Mouse (Mus musculus): ENCODE results near the gene Edem2. TPM values are rescaled to one million over a fixed set of nuclear protein-coding genes. Genes with fewer than 3 reads are reported as not detected.

The Edem2 gene
- polyA plus RNA-seq, 1 experiment from 2014 or later: 52.3 TPM

DNA sequence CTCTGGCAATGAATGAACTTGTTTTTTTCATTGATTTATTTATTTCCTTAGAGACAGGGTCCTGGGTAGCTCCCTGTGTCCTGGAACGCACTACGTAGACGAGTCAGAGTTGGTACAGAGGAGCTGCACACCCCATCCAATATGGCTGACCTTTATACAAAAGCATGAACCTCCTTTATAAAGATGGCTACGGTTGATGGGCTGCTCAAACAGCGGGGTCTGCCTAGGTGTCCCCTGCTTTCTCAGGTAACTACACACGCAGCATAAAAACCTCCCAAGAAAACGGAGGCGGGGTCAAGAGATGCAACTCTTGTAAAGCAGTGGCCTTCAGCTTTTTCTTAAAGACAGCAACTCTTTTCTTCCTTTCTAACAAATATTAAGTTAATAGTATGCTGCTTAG, 61.4 kb downstream of the Edem2 start:
- Histone ChIP-seq H3K4me3 (replicated peaks; ENCODE audit: low read length) (no peak overlapping the region), H3K27ac (ENCODE audit: low read length) (no peak overlapping the region), H3K9ac (replicated peaks; ENCODE audit: low read depth, low read length) (no peak overlapping the region), H3K4me1 (replicated peaks; ENCODE audit: control insufficient read depth, insufficient read depth, low read length) (no peaks in the 10 kb centered on the region), H3K4me2 (ENCODE audit: low read length) (no peak overlapping the region), H3K27me3 (replicated peaks; ENCODE audit: control insufficient read depth, insufficient read depth, low read length) (no peaks in the 10 kb centered on the region), H3K36me3 (ENCODE audit: control insufficient read depth, insufficient read depth) (peaks cover 17% of the 10 kb centered on the region), H3K9me3 (ENCODE audit: control insufficient read depth, low read length) (no peaks in the 10 kb centered on the region)
- ATAC-seq: no peak
- 94% methylated on average over 8 of the region's 8 CpGs for WGBS

DNA sequence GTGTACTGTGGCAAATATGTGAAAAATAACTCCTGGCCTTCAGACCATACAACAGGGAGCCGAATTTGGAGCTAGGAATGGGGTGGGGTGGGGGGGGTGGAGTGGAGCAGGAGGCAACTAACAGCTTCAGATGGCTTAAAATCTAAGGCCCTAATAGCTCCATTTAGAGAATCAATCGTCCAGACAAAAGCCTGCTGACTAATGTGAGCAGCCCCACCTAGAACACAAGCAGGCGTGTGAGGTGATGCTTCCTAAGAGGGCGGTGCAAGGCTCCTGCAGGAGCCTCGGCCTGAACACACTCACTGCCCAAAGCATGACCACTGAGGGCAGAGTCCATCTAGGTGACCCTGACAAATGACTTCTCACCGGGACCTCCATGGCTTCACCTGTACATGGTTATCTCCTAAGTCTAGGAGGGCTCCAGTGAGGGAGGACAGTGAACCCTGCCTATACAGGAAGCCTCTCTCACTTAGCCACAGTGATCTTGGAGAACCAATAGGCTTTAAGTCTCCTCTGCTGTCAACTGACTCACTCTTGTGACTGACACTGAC, 65.3 kb downstream of the Edem2 start:
- ATAC-seq: no peak
- H3K27ac ChIP-seq (ENCODE audit: low read length): no peak overlapping the region
- no peak overlapping the region for H3K4me3 ChIP-seq (replicated peaks; ENCODE audit: low read length)
- H3K4me2 ChIP-seq (ENCODE audit: low read length): no peak overlapping the region
- 81% methylated on average over 6 of the region's 6 CpGs for WGBS
- H3K9me3 ChIP-seq (ENCODE audit: control insufficient read depth, low read length): no peaks in the 10 kb centered on the region
- H3K36me3 ChIP-seq (ENCODE audit: control insufficient read depth, insufficient read depth): peaks cover 25% of the 10 kb centered on the region
- H3K9ac ChIP-seq (replicated peaks; ENCODE audit: low read depth, low read length): no peak overlapping the region
- no peaks in the 10 kb centered on the region for H3K27me3 ChIP-seq (replicated peaks; ENCODE audit: control insufficient read depth, insufficient read depth, low read length)
- H3K4me1 ChIP-seq (replicated peaks; ENCODE audit: control insufficient read depth, insufficient read depth, low read length): no peaks in the 10 kb centered on the region

DNA sequence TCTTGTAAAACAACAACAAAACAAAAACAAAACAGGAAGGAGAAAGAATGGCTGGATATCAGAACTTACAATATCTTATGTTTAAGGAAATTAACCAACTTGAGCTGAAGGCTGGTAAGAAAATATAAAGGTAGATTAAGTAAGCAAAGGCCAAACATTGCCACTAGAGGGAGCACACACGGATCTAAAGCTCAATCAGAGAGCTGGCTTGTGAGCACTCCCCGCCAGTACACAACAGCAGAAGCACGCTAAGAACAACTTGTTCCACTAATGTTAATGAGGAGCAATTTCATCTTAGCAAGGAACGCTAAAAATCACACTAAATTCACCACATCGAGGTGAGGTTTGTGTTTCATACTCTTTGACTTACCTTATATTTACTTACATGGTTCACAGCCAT, 66.2 kb downstream of the Edem2 start:
- H3K4me1 ChIP-seq (replicated peaks; ENCODE audit: control insufficient read depth, insufficient read depth, low read length): no peaks in the 10 kb centered on the region
- ATAC-seq: peak; percentile 59; the same call in 1 of the 2 replicates
- no peak overlapping the region for H3K4me2 ChIP-seq (ENCODE audit: low read length)
- WGBS: 21% methylated on average over 5 of the region's 5 CpGs
- H3K9me3 ChIP-seq (ENCODE audit: control insufficient read depth, low read length): no peaks in the 10 kb centered on the region
- no peak overlapping the region for H3K9ac ChIP-seq (replicated peaks; ENCODE audit: low read depth, low read length)
- H3K27ac ChIP-seq (ENCODE audit: low read length): no peak overlapping the region
- H3K27me3 ChIP-seq (replicated peaks; ENCODE audit: control insufficient read depth, insufficient read depth, low read length): no peaks in the 10 kb centered on the region
- no peak overlapping the region for H3K4me3 ChIP-seq (replicated peaks; ENCODE audit: low read length)
- H3K36me3 ChIP-seq (ENCODE audit: control insufficient read depth, insufficient read depth): peaks cover 28% of the 10 kb centered on the region

DNA sequence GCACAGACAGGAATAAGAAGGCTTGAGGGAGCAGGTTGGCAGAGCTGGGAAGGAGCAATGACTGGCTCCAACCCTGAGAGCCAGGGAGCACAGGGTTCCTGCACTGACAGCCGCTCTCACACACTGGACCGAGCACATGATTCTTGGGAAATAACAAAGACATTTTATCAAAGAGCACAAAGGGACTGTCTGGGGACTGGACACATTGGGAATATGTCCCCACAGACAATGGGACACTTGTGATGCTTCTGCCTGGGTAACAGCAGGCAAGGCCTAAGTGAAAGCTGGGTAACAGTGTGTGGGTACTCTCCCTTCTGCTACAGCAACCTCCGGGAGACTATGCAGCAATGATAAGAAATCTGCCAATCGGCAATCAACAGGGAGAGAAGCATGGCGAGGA, 66.9 kb downstream of the Edem2 start:
- Histone ChIP-seq H3K27ac (ENCODE audit: low read length) (no peak overlapping the region), H3K4me1 (replicated peaks; ENCODE audit: control insufficient read depth, insufficient read depth, low read length) (no peaks in the 10 kb centered on the region), H3K9ac (replicated peaks; ENCODE audit: low read depth, low read length) (no peak overlapping the region), H3K9me3 (ENCODE audit: control insufficient read depth, low read length) (no peaks in the 10 kb centered on the region), H3K36me3 (ENCODE audit: control insufficient read depth, insufficient read depth) (peaks cover 26% of the 10 kb centered on the region), H3K4me2 (ENCODE audit: low read length) (no peak overlapping the region), H3K4me3 (replicated peaks; ENCODE audit: low read length) (no peak overlapping the region), H3K27me3 (replicated peaks; ENCODE audit: control insufficient read depth, insufficient read depth, low read length) (no peaks in the 10 kb centered on the region)
- no peak for ATAC-seq
- WGBS: 80% methylated on average over 5 of the region's 5 CpGs

DNA sequence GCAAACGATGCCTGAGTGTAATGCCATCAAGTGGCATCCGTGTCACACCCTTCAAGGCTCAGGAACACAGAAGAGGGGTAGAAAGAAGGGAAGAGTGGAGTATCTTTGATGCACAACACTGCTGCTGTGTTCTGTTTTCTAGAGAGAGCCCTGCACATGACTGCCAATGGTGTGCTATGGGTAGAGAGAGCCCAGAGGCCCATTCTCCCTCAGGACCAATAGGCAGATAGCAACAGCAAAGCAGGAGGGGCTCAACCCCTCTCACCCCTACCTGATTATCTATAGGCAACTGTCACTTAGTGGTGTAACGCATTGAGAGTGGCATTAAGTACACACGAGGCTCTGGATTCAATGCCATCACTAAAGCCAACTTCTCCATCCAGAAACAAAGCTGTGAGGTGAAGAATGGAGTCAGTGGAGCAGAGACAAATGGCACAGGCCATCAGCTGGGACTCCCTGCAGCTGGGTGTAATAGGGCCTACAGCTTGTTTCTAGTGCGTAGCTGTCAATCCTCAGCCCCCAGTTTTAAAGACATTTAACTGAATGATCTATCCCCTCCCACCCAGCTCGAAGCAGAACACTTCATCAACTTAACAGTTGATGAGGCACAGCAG, 73.4 kb downstream of the Edem2 start:
- Histone ChIP-seq H3K4me1 (replicated peaks; ENCODE audit: control insufficient read depth, insufficient read depth, low read length) (no peaks in the 10 kb centered on the region), H3K4me3 (replicated peaks; ENCODE audit: low read length) (no peak overlapping the region), H3K27ac (ENCODE audit: low read length) (no peak overlapping the region), H3K9me3 (ENCODE audit: control insufficient read depth, low read length) (no peaks in the 10 kb centered on the region), H3K9ac (replicated peaks; ENCODE audit: low read depth, low read length) (no peak overlapping the region), H3K36me3 (ENCODE audit: control insufficient read depth, insufficient read depth) (peaks cover 39% of the 10 kb centered on the region), H3K4me2 (ENCODE audit: low read length) (no peak overlapping the region), H3K27me3 (replicated peaks; ENCODE audit: control insufficient read depth, insufficient read depth, low read length) (no peaks in the 10 kb centered on the region)
- no peak for ATAC-seq
- 28% methylated on average over 6 of the region's 6 CpGs for WGBS

DNA sequence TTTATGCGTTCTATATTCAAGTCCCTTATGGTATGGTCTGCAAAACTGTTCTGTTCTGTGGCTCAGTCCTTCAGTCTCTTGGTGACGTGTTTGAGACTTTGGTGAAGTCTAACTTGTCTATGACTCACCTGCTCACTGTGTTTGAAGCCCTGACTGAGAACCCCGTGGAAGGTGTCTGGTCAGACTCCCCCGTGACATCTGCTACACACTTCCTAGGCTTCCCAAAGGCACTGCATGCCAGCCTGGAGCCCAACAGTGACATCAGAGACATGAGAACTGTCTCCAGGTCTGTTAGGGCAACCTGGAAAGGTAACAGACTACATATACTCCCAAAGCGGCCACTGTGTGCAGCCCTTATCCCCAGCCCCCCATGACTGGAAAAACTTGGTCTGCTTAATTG, 76.7 kb downstream of the Edem2 start:
- Histone ChIP-seq H3K27ac (ENCODE audit: low read length) (no peak overlapping the region), H3K36me3 (ENCODE audit: control insufficient read depth, insufficient read depth) (peaks cover 47% of the 10 kb centered on the region), H3K4me3 (replicated peaks; ENCODE audit: low read length) (no peak overlapping the region), H3K4me2 (ENCODE audit: low read length) (no peak overlapping the region), H3K27me3 (replicated peaks; ENCODE audit: control insufficient read depth, insufficient read depth, low read length) (no peaks in the 10 kb centered on the region), H3K4me1 (replicated peaks; ENCODE audit: control insufficient read depth, insufficient read depth, low read length) (no peaks in the 10 kb centered on the region), H3K9me3 (ENCODE audit: control insufficient read depth, low read length) (no peaks in the 10 kb centered on the region), H3K9ac (replicated peaks; ENCODE audit: low read depth, low read length) (no peak overlapping the region)
- ATAC-seq: no peak
- WGBS: 92% methylated on average over 5 of the region's 5 CpGs

Other genes with a start within 250 kb of the Edem2 start
- 22.3 and 22.8 TPM in 2 replicates for gene Acss2, start 211.5 kb downstream of the Edem2 start, polyA plus RNA-seq (2015; fragmentation: Nextera tagmentation; extraction: Ambion mirVana)
- 47.2 and 62.3 TPM in 2 replicates for gene Ggt7, start 211.2 kb downstream of the Edem2 start, polyA plus RNA-seq (2015; fragmentation: Nextera tagmentation; extraction: Ambion mirVana)
- 14.1 and 15.0 TPM in 2 replicates for gene Gss, start 136.7 kb downstream of the Edem2 start, polyA plus RNA-seq (2015; fragmentation: Nextera tagmentation; extraction: Ambion mirVana)
- 0.62 and 0.63 TPM in 2 replicates for gene Myh7b, start 118.3 kb downstream of the Edem2 start, polyA plus RNA-seq (2015; fragmentation: Nextera tagmentation; extraction: Ambion mirVana)
- gene Trpc4ap, start 37.1 kb downstream of the Edem2 start, polyA plus RNA-seq (2015; fragmentation: Nextera tagmentation; extraction: Ambion mirVana): 179 and 180 TPM in 2 replicates
- not detected in 2 replicates for gene Gm17581, start 6.4 kb upstream of the Edem2 start, polyA plus RNA-seq (2015; fragmentation: Nextera tagmentation; extraction: Ambion mirVana)
- 1.8 and 2.9 TPM in 2 replicates for gene Procr, start 21.6 kb upstream of the Edem2 start, polyA plus RNA-seq (2015; fragmentation: Nextera tagmentation; extraction: Ambion mirVana)
- gene Mmp24, start 45.9 kb upstream of the Edem2 start, polyA plus RNA-seq (2015; fragmentation: Nextera tagmentation; extraction: Ambion mirVana): 12.8 and 13.9 TPM in 2 replicates
- 31.0 and 35.2 TPM in 2 replicates for gene BC029722, start 90.0 kb upstream of the Edem2 start, polyA plus RNA-seq (2015; fragmentation: Nextera tagmentation; extraction: Ambion mirVana)
- 148 TPM in 2 replicates for gene Eif6, start 97.5 kb upstream of the Edem2 start, polyA plus RNA-seq (2015; fragmentation: Nextera tagmentation; extraction: Ambion mirVana)
- gene Fam83c, start 105.4 kb upstream of the Edem2 start, polyA plus RNA-seq (2015; fragmentation: Nextera tagmentation; extraction: Ambion mirVana): 0.42 and 0.70 TPM in 2 replicates
- gene Uqcc1, start 200.8 kb upstream of the Edem2 start, polyA plus RNA-seq (2015; fragmentation: Nextera tagmentation; extraction: Ambion mirVana): 66.5 and 78.2 TPM in 2 replicates
- not detected in 2 replicates for gene Gm15557, start 211.3 kb upstream of the Edem2 start, polyA plus RNA-seq (2015; fragmentation: Nextera tagmentation; extraction: Ambion mirVana)
- gene Gdf5, start 215.9 kb upstream of the Edem2 start, polyA plus RNA-seq (2015; fragmentation: Nextera tagmentation; extraction: Ambion mirVana): 2.7 and 4.5 TPM in 2 replicates
- 17.0 and 18.9 TPM in 2 replicates for gene Cep250, start 227.0 kb upstream of the Edem2 start, polyA plus RNA-seq (2015; fragmentation: Nextera tagmentation; extraction: Ambion mirVana)